Mouse (Mus musculus) stomach, embryonic 14.5 days (tissue): Measurements from ENCODE around the gene Olfr665. TPM values are rescaled to one million over a fixed set of nuclear protein-coding genes. Genes with fewer than 3 reads are reported as not detected.

Experiments used
- ATAC-seq: fragments of 200-750 bp; cut with Nextera tagmentation; 2 replicates; pipeline ENCODE4 v1.8.0; 2017; ENCODE audit warnings: low read depth, moderate TSS enrichment; ENCODE audit not compliant: insufficient number of reproducible peaks, insufficient read depth, low FRiP score
- H3K27ac ChIP-seq: fragments of 300-500 bp; sonication (generic); 2 replicates; pipeline ENCODE4 v1.5.1; 2014; ENCODE audit warnings: mild to moderate bottlenecking, low read length, moderate library complexity, mixed read lengths
- H3K27me3 ChIP-seq: fragments of 300-500 bp; sonication (generic); 2 replicates; pipeline ENCODE4 v1.6.1; 2014; ENCODE audit warnings: low read length, control low read depth, mixed read lengths; ENCODE audit not compliant: control insufficient read depth, insufficient read depth
- H3K36me3 ChIP-seq: fragments of 300-500 bp; sonication (generic); 2 replicates; pipeline ENCODE4 v1.6.1; 2014; ENCODE audit warnings: mild to moderate bottlenecking, control low read depth, low read length, moderate library complexity, mixed read lengths; ENCODE audit not compliant: control insufficient read depth, insufficient read depth
- H3K4me1 ChIP-seq: fragments of 300-500 bp; sonication (generic); 2 replicates; pipeline ENCODE4 v1.6.1; 2014; ENCODE audit warnings: low read length, control low read depth, mixed read lengths; ENCODE audit not compliant: control insufficient read depth, insufficient read depth
- H3K4me2 ChIP-seq: fragments of 300-500 bp; sonication (generic); replicated peaks from 2 replicates; pipeline ENCODE4 v1.6.1; 2014; ENCODE audit warnings: low read depth, low read length, control low read depth
- H3K4me3 ChIP-seq: fragments of 300-500 bp; sonication (generic); 2 replicates; pipeline ENCODE4 v1.5.1; 2014; ENCODE audit warnings: low read depth, low read length, control low read depth
- H3K9ac ChIP-seq: fragments of 300-500 bp; sonication (generic); replicated peaks from 2 replicates; pipeline ENCODE4 v1.6.1; 2014; ENCODE audit warnings: low read depth, mild to moderate bottlenecking, control low read depth, low read length, moderate library complexity, mixed read lengths
- H3K9me3 ChIP-seq: fragments of 300-500 bp; sonication (generic); 2 replicates; pipeline ENCODE4 v1.6.1; 2016; ENCODE audit warnings: low read depth, low read length, control low read depth; ENCODE audit not compliant: control insufficient read depth
- WGBS: fragments of 180-500 bp; shearing (Covaris S2); extraction: QIAGEN DNeasy Blood & Tissue Kit; methylation state at CpG from one replicate; pipeline ENCODE4 v1.1.7; 2014; 5-methylcytosine and 5-hydroxymethylcytosine counted together
- polyA plus RNA-seq: library from polyadenylated mRNA; unstranded; fragments of >200 nt; fragmentation: Nextera tagmentation; extraction: Ambion mirVana; gene quantifications from 2 replicates; pipeline ENCODE4 v1.2.1, GENCODE M21; 2014

Olfr665 gene
- polyA plus RNA-seq, 1 experiment from 2014 or later, result not detected

DNA sequence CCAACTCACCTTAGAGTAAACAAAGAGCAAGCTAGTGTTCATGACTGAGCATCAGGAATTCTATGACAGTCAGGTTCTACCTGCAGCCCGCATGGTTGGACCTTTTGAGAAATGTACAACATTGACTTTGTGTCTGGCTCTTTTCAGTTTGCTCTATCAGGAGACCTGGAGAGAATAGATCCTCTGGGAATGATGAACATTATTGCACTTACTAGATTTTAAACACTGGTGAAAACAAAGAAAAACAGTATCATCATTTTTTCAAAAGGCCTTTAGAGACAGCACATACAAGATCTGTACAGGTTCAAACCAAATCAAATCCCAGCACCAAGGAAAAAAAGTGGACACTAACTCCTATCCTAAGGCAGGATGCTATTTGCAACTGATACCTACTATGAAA, 43.6 kb downstream of the Olfr665 start, which contains the start of gene Olfr667:
TSS of gene Olfr667 (minus strand) at position 101 of the 400 bp plus-strand sequence.
- Histone ChIP-seq H3K27me3 (no peaks in the 10 kb centered on the region), H3K4me1 (no peaks in the 10 kb centered on the region), H3K9me3 (no peaks in the 10 kb centered on the region), H3K4me3 (no peak within 1 kb of the TSS), H3K9ac (no peak within 1 kb of the TSS), H3K27ac (no peak within 1 kb of the TSS), H3K36me3 (no peaks in the 10 kb centered on the region), H3K4me2 (no peak within 1 kb of the TSS)
- ATAC-seq, result no peak
- 78% methylated on average over 1 of the region's 1 CpGs for whole genome bisulfite sequencing

DNA sequence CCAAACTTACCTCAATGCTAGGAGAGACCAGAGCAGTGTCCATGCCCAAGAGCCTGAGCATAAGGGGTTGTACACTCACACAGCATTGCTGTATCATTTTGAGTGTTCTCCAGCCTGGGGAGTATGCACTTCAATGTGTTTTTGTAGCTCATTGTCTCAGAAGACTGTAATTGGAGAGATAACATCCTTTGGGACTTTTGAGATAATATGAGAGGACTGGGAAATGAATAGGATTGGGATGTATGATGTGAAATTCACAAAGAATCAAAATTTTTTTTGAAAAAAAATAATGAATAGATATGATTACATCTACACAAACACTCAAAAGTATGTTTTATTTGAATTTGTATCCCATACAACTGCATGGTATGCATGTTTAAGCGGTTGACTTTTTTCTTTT, 50.1 kb downstream of the Olfr665 start, which contains the start of gene Olfr668:
TSS of gene Olfr668 (minus strand) at position 101 of the 400 bp plus-strand sequence.
- H3K9me3 ChIP-seq, result no peaks in the 10 kb centered on the region
- WGBS, result 77% methylated on average over 1 of the region's 1 CpGs

More for the DNA sequence above, 50.1 kb downstream of the Olfr665 start, which contains the start of gene Olfr668:
- Histone ChIP-seq H3K27me3 (no peaks in the 10 kb centered on the region), H3K27ac (no peak within 1 kb of the TSS), H3K9ac (no peak within 1 kb of the TSS), H3K36me3 (no peaks in the 10 kb centered on the region), H3K4me2 (no peak within 1 kb of the TSS), H3K4me1 (no peaks in the 10 kb centered on the region), H3K4me3 (no peak within 1 kb of the TSS)
- no peak for ATAC-seq

Other genes with a start within 250 kb of the Olfr665 start
- not detected in 2 replicates for gene Olfr658, start 230.7 kb upstream of the Olfr665 start, polyA plus RNA-seq
- gene Olfr659, start 211.3 kb upstream of the Olfr665 start, polyA plus RNA-seq, result not detected in 2 replicates
- not detected in 2 replicates for gene Olfr661, start 191.5 kb upstream of the Olfr665 start, polyA plus RNA-seq
- not detected in 2 replicates for gene Usp17le, start 100.6 kb upstream of the Olfr665 start, polyA plus RNA-seq
- gene Usp17lb, start 35.4 kb upstream of the Olfr665 start, polyA plus RNA-seq, result not detected in 2 replicates
- gene Usp17la, start 21.0 kb upstream of the Olfr665 start, polyA plus RNA-seq, result not detected in 2 replicates
- gene Olfr666, start 17.9 kb downstream of the Olfr665 start, polyA plus RNA-seq, result not detected in 2 replicates
- gene Olfr667, start 43.5 kb downstream of the Olfr665 start, polyA plus RNA-seq, result not detected in 2 replicates
- gene Olfr668, start 50.0 kb downstream of the Olfr665 start, polyA plus RNA-seq, result not detected in 2 replicates
- not detected in 2 replicates for gene Olfr669, start 56.2 kb downstream of the Olfr665 start, polyA plus RNA-seq
- not detected in 2 replicates for gene Olfr670, start 84.6 kb downstream of the Olfr665 start, polyA plus RNA-seq
- gene Olfr671, start 101.1 kb downstream of the Olfr665 start, polyA plus RNA-seq, result not detected in 2 replicates
- gene Olfr672, start 124.0 kb downstream of the Olfr665 start, polyA plus RNA-seq, result not detected in 2 replicates
- gene Olfr675, start 150.4 kb downstream of the Olfr665 start, polyA plus RNA-seq, result not detected in 2 replicates
- not detected in 2 replicates for gene Olfr676, start 154.7 kb downstream of the Olfr665 start, polyA plus RNA-seq
- not detected in 2 replicates for gene Olfr677, start 173.3 kb downstream of the Olfr665 start, polyA plus RNA-seq
- not detected in 2 replicates for gene Olfr678, start 186.4 kb downstream of the Olfr665 start, polyA plus RNA-seq
- not detected in 2 replicates for gene Olfr679, start 203.2 kb downstream of the Olfr665 start, polyA plus RNA-seq
- not detected in 2 replicates for gene Olfr680-ps1, start 214.8 kb downstream of the Olfr665 start, polyA plus RNA-seq
- gene Olfr681, start 238.8 kb downstream of the Olfr665 start, polyA plus RNA-seq, result not detected in 2 replicates